Mouse (Mus musculus) forebrain, embryonic 10.5 days (tissue): ENCODE measurements around the gene Syt14. TPM values are rescaled to one million over a fixed set of nuclear protein-coding genes. Genes with fewer than 3 reads are reported as not detected.

Source experiments
- DNase-seq: peaks from one replicate; pipeline ENCODE4 v3.0.0-alpha.2; 2017; ENCODE audit warnings: low spot score; ENCODE audit errors: extremely low spot score
- H3K27ac ChIP-seq: fragments of 300-500 bp; sonication (generic); 2 replicates; pipeline ENCODE4 v1.5.1; 2016; ENCODE audit warnings: mild to moderate bottlenecking
- H3K27me3 ChIP-seq: fragments of 300-500 bp; sonication (generic); 2 replicates; pipeline ENCODE4 v1.6.1; 2016; ENCODE audit warnings: mild to moderate bottlenecking; ENCODE audit not compliant: poor library complexity, severe bottlenecking
- H3K36me3 ChIP-seq: fragments of 300-500 bp; sonication (generic); replicated peaks from 2 replicates; pipeline ENCODE4 v1.6.1; 2016; ENCODE audit warnings: mild to moderate bottlenecking, moderate library complexity
- H3K4me1 ChIP-seq: fragments of 300-500 bp; sonication (generic); 2 replicates; pipeline ENCODE4 v1.6.1; 2016
- H3K4me3 ChIP-seq: fragments of 300-500 bp; sonication (generic); 2 replicates; pipeline ENCODE4 v1.5.1; 2016; ENCODE audit warnings: mild to moderate bottlenecking, moderate library complexity
- H3K9me3 ChIP-seq: fragments of 300-500 bp; sonication (generic); 2 replicates; pipeline ENCODE4 v1.6.1; 2016; ENCODE audit warnings: mild to moderate bottlenecking, moderate library complexity
- WGBS: fragments of 180-500 bp; shearing (Covaris S2); methylation state at CpG from one replicate; pipeline ENCODE4 v1.1.7; 2016; 5-methylcytosine and 5-hydroxymethylcytosine counted together
- polyA plus RNA-seq: library from polyadenylated mRNA; unstranded; fragments of >200 nt; fragmentation: Nextera tagmentation; extraction: Ambion mirVana; gene quantifications from 2 replicates; pipeline ENCODE4 v1.2.1, GENCODE M21; 2016

Syt14 gene
- polyA plus RNA-seq, 1 experiment from 2014 or later = 4.4 TPM

DNA sequence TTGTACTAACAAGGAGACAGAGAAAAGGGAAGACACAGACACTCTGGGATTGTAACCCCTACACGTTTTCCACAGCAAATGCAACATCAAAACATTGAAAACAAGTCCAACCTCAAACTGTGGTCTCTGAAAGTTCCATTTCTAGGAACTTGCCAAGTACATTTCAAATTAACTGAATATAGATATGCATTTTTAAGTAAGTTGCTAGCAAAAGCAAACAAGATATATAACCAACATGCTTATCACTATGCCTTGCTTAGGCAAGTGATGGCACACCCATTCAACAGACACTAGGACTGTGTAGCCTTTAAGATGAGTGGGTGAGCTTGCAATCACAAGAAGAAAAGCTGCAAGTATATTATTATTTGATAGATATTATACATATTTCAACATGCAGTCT is 54.5 kb downstream of the Syt14 start:
- no peaks in the 10 kb centered on the region for H3K4me1 ChIP-seq
- WGBS = 75% methylated on average over 1 of the region's 1 CpGs
- no peak for DNase-seq
- peaks cover 4% of the 10 kb centered on the region; the same call in 1 of the 2 replicates for H3K36me3 ChIP-seq
- no peaks in the 10 kb centered on the region for H3K27me3 ChIP-seq
- no peak overlapping the region for H3K4me3 ChIP-seq
- H3K27ac ChIP-seq = no peak overlapping the region
- no peaks in the 10 kb centered on the region for H3K9me3 ChIP-seq

DNA sequence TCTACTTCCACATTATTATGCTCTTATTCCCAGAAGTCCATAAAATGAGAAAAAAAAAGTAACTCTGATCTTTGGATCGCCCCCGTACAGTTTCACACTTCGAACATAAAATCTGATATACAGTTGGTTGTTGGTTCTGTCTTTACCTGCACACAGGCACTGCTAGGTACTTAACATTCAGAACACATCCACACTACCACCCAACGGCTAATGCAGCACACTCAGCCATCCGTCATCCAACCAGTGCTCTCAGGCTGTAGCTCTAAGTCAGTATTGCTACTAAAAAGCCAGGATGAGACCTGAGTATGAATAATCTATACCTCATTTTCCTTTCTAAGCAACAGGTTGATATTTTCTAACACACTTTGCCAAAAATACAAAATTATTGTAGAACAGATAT is 73.3 kb downstream of the Syt14 start:
- Histone ChIP-seq H3K9me3 (peaks cover 7% of the 10 kb centered on the region; the same call in 1 of the 2 replicates), H3K4me3 (no peak overlapping the region), H3K36me3 (peaks cover 23% of the 10 kb centered on the region), H3K4me1 (no peaks in the 10 kb centered on the region), H3K27ac (no peak overlapping the region), H3K27me3 (no peaks in the 10 kb centered on the region)
- no peak for DNase-seq
- 96% methylated on average over 5 of the region's 5 CpGs for WGBS

DNA sequence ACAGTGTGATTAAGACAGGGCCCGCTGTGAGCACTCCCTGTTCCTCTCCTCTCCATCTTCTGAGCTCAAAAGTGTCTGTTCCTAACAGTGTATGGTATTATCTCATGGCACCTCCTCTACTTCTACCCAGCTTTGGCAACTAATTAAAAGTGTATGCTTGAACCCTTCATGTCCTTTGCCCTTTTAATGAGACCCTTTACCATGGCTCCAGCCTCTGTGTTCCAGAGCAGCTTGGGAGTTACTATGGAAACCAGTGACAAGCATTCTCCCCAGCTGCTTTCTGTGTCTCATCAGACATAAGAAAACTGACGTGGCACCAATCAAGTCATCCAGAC is 87.8 kb downstream of the Syt14 start:
- Histone ChIP-seq H3K4me3 (no peak overlapping the region), H3K36me3 (no peaks in the 10 kb centered on the region), H3K4me1 (peaks cover 14% of the 10 kb centered on the region), H3K27ac (no peak overlapping the region), H3K27me3 (no peaks in the 10 kb centered on the region), H3K9me3 (no peaks in the 10 kb centered on the region)
- WGBS = 37% methylated on average over 2 of the region's 2 CpGs
- peak; percentile 23 for DNase-seq

DNA sequence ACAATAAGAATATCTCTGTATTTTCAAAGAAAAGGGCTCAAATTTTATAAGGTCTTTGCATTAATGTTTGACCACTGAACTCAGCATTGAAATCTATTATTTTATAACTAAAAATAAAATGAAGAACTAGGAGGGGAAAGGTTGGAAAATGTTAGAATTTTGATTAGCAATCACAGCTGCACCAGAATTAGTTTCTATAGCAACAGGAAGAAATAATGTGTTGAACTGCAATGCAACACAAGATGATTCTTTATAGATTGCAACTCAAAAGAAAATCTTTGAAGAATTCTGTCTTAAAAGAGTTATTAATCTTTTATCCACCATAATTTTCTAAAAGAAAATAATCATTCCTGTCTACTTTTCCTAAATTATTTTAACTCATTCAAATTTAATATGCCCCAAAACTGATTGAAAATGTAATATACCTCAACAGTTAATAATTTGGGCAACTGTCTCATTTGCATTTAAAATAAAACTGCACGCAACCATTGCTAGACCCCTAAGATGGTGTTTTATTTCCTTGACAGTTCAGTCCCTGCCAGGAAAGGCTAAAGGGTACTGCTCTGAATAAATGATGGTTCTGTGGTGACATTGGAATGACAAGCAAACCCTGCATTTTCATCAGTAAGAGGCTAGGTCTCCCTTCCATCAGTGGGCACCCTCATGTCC is 88.3 kb downstream of the Syt14 start:
- Histone ChIP-seq H3K4me1 (peaks cover 14% of the 10 kb centered on the region), H3K4me3 (no peak overlapping the region), H3K36me3 (no peaks in the 10 kb centered on the region), H3K27me3 (no peaks in the 10 kb centered on the region), H3K27ac (no peak overlapping the region), H3K9me3 (no peaks in the 10 kb centered on the region)
- no peak for DNase-seq
- WGBS = 75% methylated on average over 1 of the region's 1 CpGs

DNA sequence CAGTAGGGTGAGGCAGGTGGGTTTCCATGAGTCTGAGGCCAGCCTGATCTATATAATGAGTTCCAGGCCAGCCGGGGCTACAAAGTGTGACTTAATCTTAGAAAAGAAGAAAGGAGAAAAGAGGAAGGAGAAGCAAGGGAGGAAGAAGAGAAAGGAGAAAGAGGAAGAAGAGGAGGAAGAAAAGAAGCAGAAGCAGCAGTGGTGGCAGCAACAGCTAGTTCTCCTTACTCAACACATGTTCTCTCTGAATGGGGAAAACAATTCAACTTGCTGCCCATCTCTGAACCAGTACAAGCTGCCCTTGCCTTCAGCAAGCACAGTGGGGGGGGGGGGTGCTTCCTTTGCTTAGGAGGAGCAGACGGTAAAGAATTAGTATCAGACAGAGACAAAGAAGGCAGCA is 96.5 kb downstream of the Syt14 start:
- Histone ChIP-seq H3K4me1 (no peaks in the 10 kb centered on the region), H3K36me3 (no peaks in the 10 kb centered on the region), H3K4me3 (no peak overlapping the region), H3K27ac (no peak overlapping the region), H3K27me3 (no peaks in the 10 kb centered on the region), H3K9me3 (no peaks in the 10 kb centered on the region)
- DNase-seq = no peak
- 69% methylated on average over 2 of the region's 2 CpGs for WGBS

DNA sequence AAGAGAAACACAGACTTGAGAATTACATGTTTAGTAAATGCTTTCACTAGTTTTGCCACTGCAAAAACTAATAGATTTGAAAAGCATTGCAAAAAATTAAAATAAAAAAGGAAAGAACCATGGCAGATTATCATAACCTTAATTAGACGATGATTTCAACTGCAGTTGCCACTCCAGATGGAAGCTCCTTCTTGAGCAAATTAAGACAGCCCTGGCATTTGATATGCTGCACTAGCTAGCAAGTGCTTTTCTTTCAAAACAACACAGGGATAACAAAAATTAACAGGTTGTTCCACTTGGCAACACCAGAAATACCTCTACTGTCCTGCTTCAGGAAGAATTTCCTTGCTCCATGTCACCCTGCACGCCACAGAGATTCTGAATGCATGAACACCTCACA is 97.6 kb downstream of the Syt14 start:
- Histone ChIP-seq H3K4me3 (no peak overlapping the region), H3K27me3 (no peaks in the 10 kb centered on the region), H3K9me3 (no peaks in the 10 kb centered on the region), H3K27ac (no peak overlapping the region), H3K36me3 (0 out of 2 replicates have a peak, but pooled peaks cover under 1% of the 10 kb centered on the region), H3K4me1 (no peaks in the 10 kb centered on the region)
- 93% methylated on average over 2 of the region's 2 CpGs for WGBS
- no peak for DNase-seq

DNA sequence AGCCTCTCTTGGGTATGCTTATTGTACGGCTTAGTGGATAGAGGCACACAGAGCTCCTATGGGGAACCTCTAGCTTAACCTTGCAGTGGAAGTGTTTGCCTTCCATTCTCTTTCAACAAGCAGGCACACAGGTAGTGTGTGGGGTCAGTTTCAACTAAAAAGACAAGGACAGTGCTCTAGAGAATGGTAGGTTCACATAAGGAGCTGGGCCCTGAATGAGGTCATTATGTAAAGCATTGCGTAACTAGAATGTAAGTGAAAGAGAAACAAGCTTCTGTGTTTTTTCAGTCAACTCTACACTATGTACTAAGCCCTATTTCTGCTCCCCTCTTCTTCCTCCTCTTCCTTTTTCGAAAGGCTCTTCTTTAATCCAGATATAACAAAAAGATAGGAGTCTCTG is 103.8 kb downstream of the Syt14 start:
- DNase-seq = no peak
- H3K36me3 ChIP-seq = peaks cover 16% of the 10 kb centered on the region
- H3K9me3 ChIP-seq = no peaks in the 10 kb centered on the region
- H3K4me3 ChIP-seq = no peak overlapping the region
- no peaks in the 10 kb centered on the region for H3K4me1 ChIP-seq
- no peak overlapping the region for H3K27ac ChIP-seq
- WGBS = 91% methylated on average over 3 of the region's 3 CpGs
- H3K27me3 ChIP-seq = no peaks in the 10 kb centered on the region

DNA sequence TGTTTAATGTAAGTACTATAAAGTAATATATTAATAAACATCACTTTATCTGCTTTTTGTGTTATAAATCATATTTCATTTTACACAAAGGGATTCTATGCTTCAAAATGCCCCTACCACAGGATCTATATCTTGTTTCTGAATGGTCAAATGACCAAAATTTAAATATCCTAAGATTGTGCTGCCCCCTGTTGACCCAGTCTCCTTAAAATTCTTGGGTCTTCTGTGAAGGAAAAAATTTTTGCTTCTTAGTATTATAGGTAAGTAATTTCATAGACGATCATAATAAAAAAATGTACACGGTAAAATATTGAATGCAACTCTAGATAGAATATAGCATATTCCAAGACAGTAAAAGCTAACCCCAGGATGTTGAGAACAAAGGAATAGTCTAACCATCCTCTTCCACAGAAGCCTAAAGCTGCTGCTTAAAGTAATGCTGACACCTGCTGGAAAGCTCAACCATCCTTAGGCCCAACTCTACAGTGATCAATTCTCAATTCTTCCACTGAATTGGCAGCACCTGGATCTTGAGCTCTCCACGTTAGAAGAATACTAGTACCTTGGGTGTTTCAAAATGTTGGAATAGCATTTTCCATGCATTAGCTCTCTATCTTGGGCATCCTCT is 123.4 kb downstream of the Syt14 start:
- Histone ChIP-seq H3K36me3 (no peaks in the 10 kb centered on the region; the same call in 1 of the 2 replicates), H3K4me3 (no peak overlapping the region), H3K9me3 (no peaks in the 10 kb centered on the region), H3K27ac (no peak overlapping the region), H3K27me3 (no peaks in the 10 kb centered on the region), H3K4me1 (no peaks in the 10 kb centered on the region)
- DNase-seq = no peak
- WGBS = 71% methylated on average over 3 of the region's 3 CpGs

DNA sequence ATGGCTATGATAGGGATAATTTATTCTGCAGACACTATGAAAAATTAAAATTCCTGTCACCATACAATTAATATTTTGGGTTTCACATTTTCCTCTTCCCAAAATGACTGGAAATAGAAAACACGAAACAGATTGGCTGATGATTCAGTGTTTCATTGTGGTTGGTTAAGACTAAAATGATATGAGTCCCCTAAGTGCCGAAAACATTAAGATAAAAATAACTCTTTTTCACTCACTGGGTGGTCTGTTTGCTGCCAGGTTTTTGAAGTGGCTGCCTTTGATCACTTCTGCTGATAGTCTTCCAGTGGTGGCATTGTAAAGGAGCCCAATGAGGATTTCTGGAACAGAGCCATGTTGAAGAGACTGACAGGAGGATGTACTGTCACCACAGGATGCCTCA is 134.1 kb downstream of the Syt14 start:
- Histone ChIP-seq H3K4me3 (no peak overlapping the region), H3K36me3 (no peaks in the 10 kb centered on the region), H3K27ac (no peak overlapping the region), H3K27me3 (peaks cover 16% of the 10 kb centered on the region; the same call in 1 of the 2 replicates), H3K9me3 (no peaks in the 10 kb centered on the region), H3K4me1 (peaks cover 11% of the 10 kb centered on the region)
- WGBS = 78% methylated on average over 2 of the region's 2 CpGs
- no peak for DNase-seq

DNA sequence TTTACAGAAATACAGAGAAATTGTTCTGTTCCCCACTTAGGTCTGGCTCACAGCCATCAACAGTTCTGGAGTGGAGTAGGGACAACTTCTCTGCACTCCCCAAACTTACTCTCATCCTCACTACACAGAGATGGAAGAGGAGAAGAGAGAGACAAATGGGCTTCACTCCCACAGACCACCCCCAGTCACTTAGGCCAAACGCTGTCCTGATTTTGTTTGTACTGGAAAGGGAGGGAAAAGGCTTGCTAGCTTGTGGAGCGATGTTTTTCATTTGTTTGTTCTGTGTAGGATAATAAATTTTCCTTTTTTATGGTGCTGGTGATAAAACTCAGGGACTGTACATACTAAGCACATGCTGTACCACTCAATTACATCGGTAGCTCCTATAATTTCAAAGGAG is 134.7 kb downstream of the Syt14 start:
- Histone ChIP-seq H3K4me3 (no peak overlapping the region), H3K4me1 (peaks cover 11% of the 10 kb centered on the region), H3K9me3 (no peaks in the 10 kb centered on the region), H3K27me3 (peaks cover 20% of the 10 kb centered on the region; the same call in 1 of the 2 replicates), H3K36me3 (no peaks in the 10 kb centered on the region), H3K27ac (no peak overlapping the region)
- DNase-seq = no peak
- 84% methylated on average over 3 of the region's 3 CpGs for WGBS

DNA sequence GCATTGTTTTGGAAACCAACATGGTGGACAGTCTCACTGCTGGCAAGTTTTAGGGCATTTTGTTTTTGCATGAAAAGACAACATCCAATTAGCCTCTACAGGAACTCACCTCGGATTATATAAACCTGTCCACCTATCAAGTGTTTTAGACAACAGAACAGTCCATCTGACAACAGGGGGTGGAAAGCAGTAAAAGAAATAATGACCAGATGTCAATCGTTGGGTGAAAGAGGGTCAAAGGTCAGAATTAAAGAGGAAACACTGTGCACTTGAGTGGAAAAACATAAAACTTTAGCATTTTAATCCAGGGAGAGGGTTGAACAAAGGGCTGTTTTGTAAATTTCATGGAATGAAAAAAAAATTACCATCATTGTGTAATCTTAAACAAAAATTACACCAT is 136.8 kb downstream of the Syt14 start:
- no peak overlapping the region for H3K27ac ChIP-seq
- WGBS = 20% methylated on average over 2 of the region's 2 CpGs
- H3K9me3 ChIP-seq = no peaks in the 10 kb centered on the region
- H3K4me3 ChIP-seq = no peak overlapping the region
- DNase-seq = no peak
- peaks cover 11% of the 10 kb centered on the region for H3K4me1 ChIP-seq
- peaks cover 20% of the 10 kb centered on the region; the same call in 1 of the 2 replicates for H3K27me3 ChIP-seq
- H3K36me3 ChIP-seq = no peaks in the 10 kb centered on the region

DNA sequence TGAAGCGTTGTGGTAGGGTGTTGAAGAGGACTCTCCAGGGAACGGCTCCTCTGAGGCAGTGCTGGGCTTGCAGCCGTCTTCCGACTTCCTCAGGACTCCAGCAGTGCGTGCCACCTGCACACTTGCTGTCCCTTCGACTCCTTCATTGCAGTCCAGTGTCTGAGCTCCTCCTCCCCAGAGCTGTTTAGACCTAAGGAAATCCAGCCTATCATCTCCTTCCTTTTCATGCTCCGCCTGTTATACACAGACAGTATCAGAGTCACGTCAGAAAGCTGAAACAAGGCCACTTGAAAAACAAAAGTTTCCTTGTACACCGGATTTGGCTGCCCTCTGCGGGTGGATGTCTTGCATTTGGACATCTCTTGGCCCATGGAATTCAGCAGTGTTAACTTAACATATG is 138.4 kb downstream of the Syt14 start:
- Histone ChIP-seq H3K27ac (no peak overlapping the region), H3K27me3 (peaks cover 20% of the 10 kb centered on the region; the same call in 1 of the 2 replicates), H3K4me3 (no peak overlapping the region), H3K4me1 (peaks cover 11% of the 10 kb centered on the region), H3K36me3 (no peaks in the 10 kb centered on the region), H3K9me3 (no peaks in the 10 kb centered on the region)
- no peak for DNase-seq
- 71% methylated on average over 10 of the region's 10 CpGs for WGBS

DNA sequence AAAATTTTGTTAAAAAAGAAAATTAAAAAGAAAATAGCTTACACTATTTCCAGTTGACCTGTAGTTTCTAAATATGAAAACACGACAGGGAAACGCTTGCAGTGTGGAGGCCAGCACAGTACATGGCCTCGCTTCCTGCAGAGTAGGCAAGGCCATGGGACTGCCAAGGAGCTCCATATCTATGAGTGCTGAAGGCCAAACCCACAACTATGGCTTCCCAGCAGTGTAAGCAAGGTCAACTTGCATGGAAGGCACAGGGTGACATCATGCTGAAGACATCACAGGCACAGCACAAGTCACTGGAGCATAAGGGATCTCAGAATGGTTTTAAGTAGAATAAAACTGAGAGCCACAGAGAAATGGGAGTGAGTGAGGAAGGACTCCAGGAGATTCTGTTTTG is 139.5 kb downstream of the Syt14 start:
- Histone ChIP-seq H3K4me1 (peaks cover 11% of the 10 kb centered on the region), H3K4me3 (no peak overlapping the region), H3K27ac (no peak overlapping the region), H3K36me3 (no peaks in the 10 kb centered on the region), H3K27me3 (peaks cover 20% of the 10 kb centered on the region; the same call in 1 of the 2 replicates), H3K9me3 (no peaks in the 10 kb centered on the region)
- 93% methylated on average over 3 of the region's 3 CpGs for WGBS
- DNase-seq = no peak
